Mouse (Mus musculus) G1E (cell line): Measurements from ENCODE around the gene Palm2.

Experiments used
- CTCF ChIP-seq: IDR thresholded peaks from 2 replicates; pipeline ENCODE4 v1.5.1; 2012; ENCODE audit warnings: low read depth, low read length, inconsistent platforms, mixed read lengths
- GATA1 ChIP-seq: IDR thresholded peaks from 2 replicates; pipeline ENCODE4 v1.6.1; 2012; ENCODE audit warnings: borderline replicate concordance, low read length, inconsistent platforms, mixed read lengths
- GATA2 ChIP-seq: IDR thresholded peaks from 2 replicates; pipeline ENCODE4 v1.6.1; 2012; ENCODE audit warnings: low read depth, low read length, inconsistent platforms, borderline replicate concordance
- POLR2AphosphoS5 ChIP-seq: IDR thresholded peaks from 2 replicates; pipeline ENCODE4 v1.6.1; 2012; ENCODE audit warnings: low read depth, low read length, inconsistent platforms; ENCODE audit not compliant: insufficient replicate concordance

DNA sequence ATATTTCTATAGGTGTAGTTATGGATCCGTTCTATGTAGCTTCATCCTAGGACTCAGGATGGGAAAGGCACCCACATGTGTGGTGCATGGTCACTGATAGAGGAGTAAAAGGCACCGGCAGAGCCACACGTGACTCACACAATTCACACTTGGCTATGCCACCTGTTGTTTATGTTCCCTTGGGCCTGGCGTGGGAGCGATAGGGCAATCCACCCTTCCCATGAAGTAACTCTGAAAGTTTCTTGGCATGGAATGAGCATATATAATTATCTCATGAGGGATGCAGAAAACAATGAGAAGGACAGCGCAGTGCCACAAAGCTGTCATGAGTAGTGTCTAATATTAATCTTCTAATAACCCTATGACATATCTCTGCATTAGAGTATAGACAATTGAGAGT, 296.0 kb downstream of the Palm2 start:
- no peak for TF ChIP-seq CTCF
- TF ChIP-seq GATA1: no peak
- TF ChIP-seq POLR2AphosphoS5: no peak
- no peak for TF ChIP-seq GATA2
